Mouse (Mus musculus): ENCODE measurements at regions not wholly inside any gene's neighbourhood (a gene's known extent, or its start where the extent isn't known, plus 50 kb on each side); places are given as distances from the start of the nearest gene placed in this dataset.

DNA sequence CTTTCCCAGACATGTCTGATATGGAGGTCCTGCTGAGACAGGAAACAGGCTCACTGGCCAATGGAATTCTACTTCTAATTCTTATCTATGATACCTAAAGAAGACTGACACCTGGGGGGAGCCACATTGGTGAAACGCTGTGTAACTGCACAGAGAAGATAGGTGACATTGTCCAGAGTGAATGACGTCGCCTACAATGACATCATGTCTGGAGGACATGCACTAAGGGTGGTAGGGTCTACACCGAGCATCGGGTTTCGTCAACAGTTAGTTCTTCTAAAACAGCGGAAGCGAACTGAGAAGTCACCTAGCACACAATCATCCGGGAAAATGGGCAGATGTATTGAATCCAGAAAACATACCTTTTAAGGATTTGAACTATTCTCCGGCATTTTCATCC, 402.7 kb upstream of the Map3k7 start:
- Histone ChIP-seq H3K36me3 (ENCODE audit: control insufficient read depth in 1 of 2, insufficient read depth in 2 of 2, low read length in 2 of 2) (no peaks in the 10 kb centered on the region), H3K4me1 (ENCODE audit: control insufficient read depth in 1 of 2, insufficient read depth in 2 of 2, low read length in 2 of 2) (no peaks in the 10 kb centered on the region), H3K27me3 (ENCODE audit: control insufficient read depth in 1 of 2, insufficient read depth in 2 of 2, low read length in 2 of 2) (no peaks in the 10 kb centered on the region), H3K9me3 (replicated peaks; ENCODE audit: insufficient read depth, low read length) (no peaks in the 10 kb centered on the region), H3K9ac (ENCODE audit: control insufficient read depth, low read depth, low read length, poor library complexity, severe bottlenecking) (no peak overlapping the region), H3K4me3 (ENCODE audit: control insufficient read depth in 1 of 2, insufficient read depth in 1 of 2, low read depth in 2 of 2, low read length in 2 of 2) (no peak overlapping the region), H3K27ac (ENCODE audit: control insufficient read depth, low read depth, low read length) (no peak overlapping the region), H3K79me2 (ENCODE audit: control insufficient read depth, insufficient read depth, low read length, poor library complexity) (no peaks in the 10 kb centered on the region)
- no peak for TF ChIP-seq HCFC1 (IDR thresholded peaks at IDR 0.05; ENCODE audit: low read depth, low read length)
- TF ChIP-seq TBP (IDR thresholded peaks at IDR 0.05; ENCODE audit: low read depth, low read length) = no peak
- TF ChIP-seq SMC3 (IDR thresholded peaks at IDR 0.05; ENCODE audit: low read depth, low read length) = no peak
- no peak for TF ChIP-seq ZC3H11A (IDR thresholded peaks at IDR 0.05; ENCODE audit: low read depth, low read length)
- no peak for TF ChIP-seq MAZ (IDR thresholded peaks at IDR 0.05; ENCODE audit: low read depth, low read length)
- TF ChIP-seq GATA1 (IDR thresholded peaks at IDR 0.05; ENCODE audit: low read depth, low read length) = no peak
- no peak for TF ChIP-seq TCF12 (IDR thresholded peaks at IDR 0.05; ENCODE audit: low read depth, low read length)
- no peak for TF ChIP-seq POLR2AphosphoS5 (IDR thresholded peaks at IDR 0.05; ENCODE audit: borderline replicate concordance, low read depth, low read length)
- TF ChIP-seq MAFK (IDR thresholded peaks at IDR 0.05; ENCODE audit: borderline replicate concordance, low read depth, low read length) = no peak
- TF ChIP-seq TAL1 (IDR thresholded peaks at IDR 0.05; ENCODE audit: low read length) = no peak
- TF ChIP-seq USF1 (IDR thresholded peaks at IDR 0.05; ENCODE audit: low read depth, low read length) = no peak
- no peak for TF ChIP-seq JUND (IDR thresholded peaks at IDR 0.05; ENCODE audit: low read depth, low read length)
- TF ChIP-seq POLR2A (IDR thresholded peaks at IDR 0.05; ENCODE audit: control insufficient read depth in 1 of 2, insufficient read depth in 1 of 2, low read depth in 1 of 2, low read length in 2 of 2, poor library complexity in 1 of 2) = no peak
- TF ChIP-seq RAD21 (IDR thresholded peaks at IDR 0.05; ENCODE audit: low read depth, low read length) = no peak
- no peak for TF ChIP-seq E2F4 (IDR thresholded peaks at IDR 0.05; ENCODE audit: borderline replicate concordance, low read depth, low read length)
- no peak for TF ChIP-seq ELF1 (IDR thresholded peaks at IDR 0.05; ENCODE audit: low read depth, low read length)
- DNase-seq (ENCODE audit: low read depth, low spot score) = no peak

DNA sequence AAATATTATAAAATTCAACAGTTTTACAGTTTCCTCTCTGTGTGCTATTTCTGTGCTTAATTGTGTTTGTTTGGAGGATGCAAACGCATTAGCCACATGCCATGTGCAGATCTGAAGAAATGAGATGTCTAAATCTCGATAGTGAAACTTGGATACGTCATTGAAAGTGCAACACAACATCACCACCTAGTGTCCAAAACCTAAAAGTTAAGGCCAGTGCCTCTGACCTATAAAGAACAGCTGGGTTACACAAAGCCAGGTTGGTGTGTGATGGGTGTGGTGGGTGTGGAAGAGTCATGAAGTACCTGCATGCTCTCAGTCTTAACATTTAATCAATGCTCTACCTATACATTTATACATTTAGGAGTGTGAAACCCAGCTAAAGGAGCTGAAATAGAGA, 402.1 kb upstream of the Map3k7 start:
- H3K4me3 ChIP-seq (ENCODE audit: control insufficient read depth in 1 of 2, insufficient read depth in 1 of 2, low read depth in 2 of 2, low read length in 2 of 2) = no peak overlapping the region
- TF ChIP-seq RAD21 (IDR thresholded peaks at IDR 0.05; ENCODE audit: low read depth, low read length) (peak; percentile 22), MXI1 (IDR thresholded peaks at IDR 0.05; ENCODE audit: low read depth, low read length) (no peak), SMC3 (IDR thresholded peaks at IDR 0.05; ENCODE audit: low read depth, low read length) (0 out of 2 replicates have a peak, but pooled peaks have one; percentile 11), NRF1 (IDR thresholded peaks at IDR 0.05; ENCODE audit: insufficient read depth, low read depth, low read length, poor library complexity, severe bottlenecking) (no peak), CTCF (IDR thresholded peaks at IDR 0.05 in 2 of 3, conservative IDR thresholded peaks at IDR 0.05 in 1 of 3; ENCODE audit: control insufficient read depth in 1 of 3, insufficient read depth in 1 of 3, low read depth in 2 of 3, low read length in 3 of 3, poor library complexity in 1 of 3, severe bottlenecking in 1 of 3) (peak in 1 of 3 experiments; percentile 7; a peak in 1 of 6 replicates)
- H3K27me3 ChIP-seq (ENCODE audit: control insufficient read depth in 1 of 2, insufficient read depth in 2 of 2, low read length in 2 of 2) = no peaks in the 10 kb centered on the region
- DNase-seq (ENCODE audit: low read depth, low spot score) = peak; percentile 3
- H3K9ac ChIP-seq (ENCODE audit: control insufficient read depth, low read depth, low read length, poor library complexity, severe bottlenecking) = no peak overlapping the region
- H3K36me3 ChIP-seq (ENCODE audit: control insufficient read depth in 1 of 2, insufficient read depth in 2 of 2, low read length in 2 of 2) = no peaks in the 10 kb centered on the region
- no peak overlapping the region for H3K27ac ChIP-seq (ENCODE audit: control insufficient read depth, low read depth, low read length)
- no peaks in the 10 kb centered on the region for H3K79me2 ChIP-seq (ENCODE audit: control insufficient read depth, insufficient read depth, low read length, poor library complexity)
- no peaks in the 10 kb centered on the region for H3K9me3 ChIP-seq (replicated peaks; ENCODE audit: insufficient read depth, low read length)
- H3K4me1 ChIP-seq (ENCODE audit: control insufficient read depth in 1 of 2, insufficient read depth in 2 of 2, low read length in 2 of 2) = no peaks in the 10 kb centered on the region

All from MEL (cell line).